Mouse (Mus musculus): ENCODE data around the gene Cntnap1. TPM values are rescaled to one million over a fixed set of nuclear protein-coding genes. Genes with fewer than 3 reads are reported as not detected.

Cntnap1 gene
- polyA plus RNA-seq, 1 experiment from 2014 or later = 1.5 TPM

DNA sequence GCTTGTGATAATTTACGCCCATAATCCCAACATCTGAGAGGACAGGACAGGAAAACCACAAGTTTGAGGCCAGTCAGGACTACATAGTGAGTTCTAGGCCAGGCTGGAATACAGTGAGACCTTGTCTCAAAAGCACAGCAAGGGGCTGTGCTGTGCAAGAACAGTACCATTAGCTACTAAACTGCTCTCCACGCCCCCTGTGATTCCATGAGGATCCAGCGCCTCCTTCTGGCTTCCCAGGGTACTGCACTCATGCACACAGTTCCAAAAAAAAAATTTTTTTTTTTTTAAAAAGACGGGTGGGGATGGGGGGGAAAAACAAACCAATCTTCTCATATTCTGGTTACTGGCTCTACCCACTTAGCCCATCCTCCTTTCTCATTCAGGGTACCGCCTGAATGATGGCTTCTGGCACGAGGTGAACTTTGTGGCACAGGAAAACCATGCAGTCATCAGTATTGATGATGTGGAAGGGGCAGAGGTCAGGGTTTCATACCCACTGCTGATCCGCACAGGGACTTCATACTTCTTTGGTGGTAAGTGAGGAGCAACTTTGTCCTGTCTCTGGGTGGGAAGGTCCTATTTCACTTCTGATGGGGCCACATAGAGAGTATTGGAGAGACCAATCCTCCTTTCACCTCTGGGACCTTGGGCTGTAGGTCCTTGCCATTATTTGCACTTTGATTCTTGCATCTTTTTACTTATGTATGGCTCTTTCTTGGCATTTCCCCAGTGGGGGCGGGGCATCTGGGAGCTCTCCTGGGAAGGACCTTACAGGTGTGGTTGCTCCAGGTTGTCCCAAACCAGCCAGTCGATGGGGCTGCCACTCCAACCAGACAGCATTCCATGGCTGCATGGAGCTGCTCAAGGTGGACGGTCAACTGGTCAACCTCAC lies 10.8 kb downstream of the Cntnap1 start:
- ATAC-seq = no peak
- Histone ChIP-seq H3K9me3 (no peaks in the 10 kb centered on the region), H3K27ac (no peak overlapping the region), H3K4me2 (replicated peaks) (no peak overlapping the region), H3K36me3 (no peaks in the 10 kb centered on the region), H3K4me3 (replicated peaks) (no peak overlapping the region), H3K4me1 (replicated peaks) (peaks cover 29% of the 10 kb centered on the region), H3K27me3 (peaks cover 42% of the 10 kb centered on the region), H3K9ac (replicated peaks) (no peak overlapping the region)
- 42% methylated on average over 10 of the region's 10 CpGs for WGBS

DNA sequence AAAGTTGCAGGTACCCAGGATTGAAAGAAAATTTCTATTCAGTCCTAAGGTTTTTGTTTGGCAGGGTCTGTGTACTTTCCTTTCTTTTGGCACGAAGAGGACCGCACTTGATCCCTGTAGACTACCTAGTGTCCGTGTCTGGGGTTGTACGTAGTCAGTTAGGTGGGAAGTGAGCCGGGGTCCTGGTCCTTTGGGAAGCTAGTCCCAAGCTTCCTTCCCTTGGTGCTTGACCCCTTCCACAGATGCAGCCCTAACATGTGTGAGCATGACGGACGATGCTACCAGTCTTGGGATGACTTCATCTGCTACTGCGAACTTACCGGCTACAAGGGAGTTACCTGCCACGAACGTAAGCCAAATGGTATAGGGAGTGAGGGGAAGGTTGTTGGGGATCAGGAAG lies 11.6 kb downstream of the Cntnap1 start:
- Histone ChIP-seq H3K9me3 (no peaks in the 10 kb centered on the region), H3K27ac (no peak overlapping the region), H3K36me3 (no peaks in the 10 kb centered on the region), H3K9ac (replicated peaks) (no peak overlapping the region), H3K4me2 (replicated peaks) (no peak overlapping the region), H3K4me1 (replicated peaks) (peaks cover 21% of the 10 kb centered on the region), H3K27me3 (peaks cover 34% of the 10 kb centered on the region), H3K4me3 (replicated peaks) (no peak overlapping the region)
- ATAC-seq = no peak
- WGBS = 91% methylated on average over 11 of the region's 11 CpGs

DNA sequence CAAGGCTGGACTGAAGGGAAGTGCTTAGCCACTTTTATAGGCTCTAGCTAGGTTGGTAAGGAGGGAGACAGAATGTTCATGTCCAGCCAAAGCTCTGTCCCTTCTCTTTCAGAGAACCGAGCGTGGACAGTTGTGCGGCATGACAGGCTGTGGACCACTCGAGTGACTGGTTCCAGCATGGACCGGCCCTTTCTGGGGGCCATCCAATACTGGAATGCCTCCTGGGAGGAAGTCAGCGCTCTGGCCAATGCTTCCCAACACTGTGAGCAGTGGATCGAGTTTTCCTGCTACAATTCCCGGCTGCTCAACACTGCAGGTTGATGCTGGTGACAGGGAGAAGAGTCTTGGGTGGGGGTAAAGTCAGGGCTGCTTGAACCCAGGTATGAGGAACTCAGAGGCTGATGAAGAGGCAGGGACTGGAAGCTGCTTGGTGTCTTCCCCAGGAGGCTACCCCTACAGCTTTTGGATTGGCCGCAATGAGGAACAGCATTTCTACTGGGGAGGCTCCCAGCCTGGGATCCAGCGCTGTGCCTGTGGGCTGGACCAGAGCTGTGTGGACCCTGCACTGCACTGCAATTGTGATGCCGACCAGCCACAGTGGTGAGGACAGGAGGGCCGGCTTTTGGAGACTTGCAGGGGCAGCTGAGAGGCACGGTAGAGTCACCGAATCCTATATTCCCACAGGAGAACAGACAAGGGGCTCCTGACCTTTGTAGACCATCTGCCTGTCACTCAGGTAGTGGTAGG lies 12.6 kb downstream of the Cntnap1 start:
- Histone ChIP-seq H3K36me3 (no peaks in the 10 kb centered on the region), H3K4me3 (replicated peaks) (no peak overlapping the region), H3K9me3 (no peaks in the 10 kb centered on the region), H3K9ac (replicated peaks) (peak overlapping the region; percentile 28; the same call in 1 of the 2 replicates), H3K4me1 (replicated peaks) (peaks cover 13% of the 10 kb centered on the region), H3K27me3 (peaks cover 24% of the 10 kb centered on the region), H3K27ac (no peak overlapping the region), H3K4me2 (replicated peaks) (no peak overlapping the region)
- WGBS = 81% methylated on average over 14 of the region's 14 CpGs
- ATAC-seq = no peak

DNA sequence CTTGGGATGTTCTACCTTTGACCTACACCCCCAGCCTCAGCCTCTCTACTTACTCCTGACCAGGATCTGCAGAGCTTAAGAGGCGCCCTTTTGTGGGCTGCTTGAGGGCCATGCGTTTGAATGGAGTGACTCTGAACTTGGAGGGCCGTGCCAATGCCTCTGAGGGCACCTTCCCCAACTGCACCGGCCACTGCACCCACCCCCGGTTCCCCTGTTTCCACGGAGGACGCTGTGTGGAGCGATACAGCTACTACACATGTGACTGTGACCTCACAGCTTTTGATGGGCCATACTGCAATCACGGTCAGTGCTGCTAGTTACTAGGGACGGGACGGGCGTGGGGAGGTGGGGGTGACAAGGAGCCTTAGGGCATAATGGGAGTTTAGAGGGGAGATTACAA lies 14.7 kb downstream of the Cntnap1 start:
- Histone ChIP-seq H3K27me3 (peaks cover 5% of the 10 kb centered on the region; the same call in 1 of the 2 replicates), H3K9ac (replicated peaks) (no peak overlapping the region), H3K4me1 (replicated peaks) (peaks cover 19% of the 10 kb centered on the region), H3K36me3 (no peaks in the 10 kb centered on the region), H3K4me2 (replicated peaks) (no peak overlapping the region), H3K4me3 (replicated peaks) (no peak overlapping the region), H3K27ac (no peak overlapping the region), H3K9me3 (no peaks in the 10 kb centered on the region)
- 90% methylated on average over 12 of the region's 12 CpGs for WGBS
- ATAC-seq = no peak

DNA sequence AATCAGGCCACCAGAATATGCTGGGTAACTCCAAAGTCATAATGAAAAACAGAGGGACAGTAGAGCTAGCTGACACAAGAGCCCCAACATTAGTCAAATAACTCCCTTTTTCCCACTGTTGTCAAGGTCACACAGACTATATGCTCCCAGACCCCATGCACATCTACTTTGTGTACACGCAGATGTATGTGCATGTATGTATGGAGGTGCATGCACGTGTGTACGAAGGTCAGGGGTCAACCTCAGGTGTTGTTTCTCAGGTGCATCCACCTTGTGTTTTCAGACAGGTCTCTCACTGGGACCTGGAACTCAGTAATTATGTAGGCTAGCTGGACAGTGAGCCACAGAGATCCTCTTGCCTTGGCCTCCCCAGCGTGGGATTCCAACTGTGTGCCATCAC lies 15.1 kb downstream of the Cntnap1 start:
- Histone ChIP-seq H3K4me2 (replicated peaks) (no peak overlapping the region), H3K9ac (replicated peaks) (no peak overlapping the region), H3K4me1 (replicated peaks) (peaks cover 24% of the 10 kb centered on the region), H3K9me3 (no peaks in the 10 kb centered on the region), H3K36me3 (no peaks in the 10 kb centered on the region), H3K4me3 (replicated peaks) (no peak overlapping the region), H3K27me3 (peaks cover 5% of the 10 kb centered on the region; the same call in 1 of the 2 replicates), H3K27ac (no peak overlapping the region)
- 93% methylated on average over 4 of the region's 4 CpGs for WGBS
- ATAC-seq = no peak

DNA sequence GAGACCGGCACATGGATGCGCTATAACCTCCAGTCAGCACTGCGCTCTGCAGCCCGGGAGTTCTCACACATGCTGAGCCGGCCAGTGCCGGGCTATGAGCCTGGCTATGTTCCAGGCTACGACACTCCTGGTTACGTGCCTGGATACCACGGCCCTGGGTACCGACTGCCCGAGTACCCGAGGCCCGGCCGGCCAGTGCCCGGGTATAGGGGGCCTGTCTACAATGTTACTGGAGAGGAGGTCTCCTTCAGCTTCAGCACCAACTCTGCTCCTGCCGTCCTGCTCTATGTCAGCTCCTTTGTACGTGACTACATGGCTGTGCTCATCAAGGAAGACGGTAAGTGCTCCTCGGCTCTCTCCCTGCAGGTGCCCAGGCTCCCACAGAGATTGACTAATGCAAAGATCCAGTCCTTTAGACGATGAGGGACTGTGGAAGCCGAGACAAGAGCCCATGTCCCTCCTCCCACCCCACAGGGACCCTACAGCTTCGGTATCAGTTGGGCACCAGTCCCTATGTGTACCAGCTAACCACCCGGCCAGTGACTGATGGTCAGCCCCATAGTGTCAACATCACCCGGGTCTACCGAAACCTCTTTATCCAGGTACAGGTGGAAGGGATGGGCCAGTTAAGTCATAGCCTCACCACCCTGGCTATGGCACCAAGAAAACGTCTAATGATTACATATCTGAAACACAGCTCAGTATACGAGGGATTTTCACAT lies 16.4 kb downstream of the Cntnap1 start:
- no peaks in the 10 kb centered on the region for H3K36me3 ChIP-seq
- ATAC-seq = no peak
- H3K4me1 ChIP-seq (replicated peaks) = peaks cover 36% of the 10 kb centered on the region
- H3K9me3 ChIP-seq = no peaks in the 10 kb centered on the region
- 85% methylated on average over 27 of the region's 27 CpGs for WGBS
- H3K9ac ChIP-seq (replicated peaks) = no peak overlapping the region
- H3K4me3 ChIP-seq (replicated peaks) = no peak overlapping the region
- peaks cover 5% of the 10 kb centered on the region; the same call in 1 of the 2 replicates for H3K27me3 ChIP-seq
- H3K4me2 ChIP-seq (replicated peaks) = no peak overlapping the region
- H3K27ac ChIP-seq = no peak overlapping the region

DNA sequence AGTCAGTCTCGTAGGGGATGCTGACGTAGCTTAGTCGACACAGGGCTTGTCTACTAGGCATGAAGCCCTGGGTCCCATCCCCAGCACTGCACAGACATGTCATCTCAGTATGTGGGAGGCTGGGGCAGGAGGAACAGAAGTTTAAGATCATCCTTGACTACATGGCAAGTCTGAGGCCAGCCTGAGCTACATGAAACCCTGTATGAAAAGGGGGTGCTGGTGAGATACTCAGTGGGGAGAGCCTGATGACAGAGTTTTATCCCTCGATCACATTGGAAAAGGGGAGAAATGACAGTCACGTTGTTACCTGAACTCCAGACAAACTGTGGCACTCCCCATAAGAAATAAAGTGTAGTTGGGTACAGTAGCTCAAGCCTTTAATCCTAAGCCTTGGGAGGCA lies 17.2 kb downstream of the Cntnap1 start:
- no peak overlapping the region for H3K4me2 ChIP-seq (replicated peaks)
- H3K9me3 ChIP-seq = no peaks in the 10 kb centered on the region
- H3K4me1 ChIP-seq (replicated peaks) = peaks cover 37% of the 10 kb centered on the region
- no peak overlapping the region for H3K4me3 ChIP-seq (replicated peaks)
- no peak overlapping the region for H3K9ac ChIP-seq (replicated peaks)
- H3K36me3 ChIP-seq = no peaks in the 10 kb centered on the region; the same call in 1 of the 2 replicates
- no peak overlapping the region for H3K27ac ChIP-seq
- 94% methylated on average over 5 of the region's 5 CpGs for WGBS
- no peak for ATAC-seq
- H3K27me3 ChIP-seq = peaks cover 5% of the 10 kb centered on the region; the same call in 1 of the 2 replicates

DNA sequence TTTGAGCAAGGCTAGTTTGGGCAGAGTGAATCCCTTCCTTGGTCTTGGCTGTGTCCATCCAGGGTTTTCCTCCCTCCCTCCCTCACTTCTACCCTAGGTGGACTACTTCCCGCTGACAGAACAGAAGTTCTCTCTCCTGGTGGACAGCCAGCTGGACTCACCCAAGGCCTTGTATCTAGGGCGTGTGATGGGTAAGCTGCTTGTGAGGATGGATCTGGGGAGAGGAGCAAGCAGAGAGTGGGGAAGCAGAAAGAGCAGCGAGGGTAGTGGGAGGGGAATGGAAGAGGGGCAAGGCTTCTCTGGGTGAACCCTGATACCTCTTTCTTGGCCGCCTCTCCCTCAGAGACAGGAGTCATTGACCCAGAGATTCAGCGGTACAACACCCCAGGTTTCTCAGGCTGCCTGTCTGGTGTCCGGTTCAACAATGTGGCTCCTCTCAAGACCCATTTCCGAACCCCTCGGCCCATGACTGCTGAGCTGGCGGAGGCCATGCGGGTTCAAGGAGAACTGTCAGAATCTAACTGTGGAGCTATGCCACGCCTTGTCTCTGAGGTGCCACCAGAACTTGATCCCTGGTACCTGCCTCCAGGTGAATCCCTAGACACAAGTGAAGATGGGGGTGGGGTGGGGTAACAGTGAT lies 18.0 kb downstream of the Cntnap1 start:
- 86% methylated on average over 11 of the region's 11 CpGs for WGBS
- Histone ChIP-seq H3K4me3 (replicated peaks) (no peak overlapping the region), H3K27me3 (0 out of 2 replicates have a peak, but pooled peaks cover 3% of the 10 kb centered on the region), H3K36me3 (peaks cover 3% of the 10 kb centered on the region; the same call in 1 of the 2 replicates), H3K4me1 (replicated peaks) (peaks cover 35% of the 10 kb centered on the region), H3K4me2 (replicated peaks) (no peak overlapping the region), H3K9ac (replicated peaks) (no peak overlapping the region), H3K27ac (peak overlapping the region; percentile 82; the same call in 1 of the 2 replicates), H3K9me3 (no peaks in the 10 kb centered on the region)
- ATAC-seq = no peak

DNA sequence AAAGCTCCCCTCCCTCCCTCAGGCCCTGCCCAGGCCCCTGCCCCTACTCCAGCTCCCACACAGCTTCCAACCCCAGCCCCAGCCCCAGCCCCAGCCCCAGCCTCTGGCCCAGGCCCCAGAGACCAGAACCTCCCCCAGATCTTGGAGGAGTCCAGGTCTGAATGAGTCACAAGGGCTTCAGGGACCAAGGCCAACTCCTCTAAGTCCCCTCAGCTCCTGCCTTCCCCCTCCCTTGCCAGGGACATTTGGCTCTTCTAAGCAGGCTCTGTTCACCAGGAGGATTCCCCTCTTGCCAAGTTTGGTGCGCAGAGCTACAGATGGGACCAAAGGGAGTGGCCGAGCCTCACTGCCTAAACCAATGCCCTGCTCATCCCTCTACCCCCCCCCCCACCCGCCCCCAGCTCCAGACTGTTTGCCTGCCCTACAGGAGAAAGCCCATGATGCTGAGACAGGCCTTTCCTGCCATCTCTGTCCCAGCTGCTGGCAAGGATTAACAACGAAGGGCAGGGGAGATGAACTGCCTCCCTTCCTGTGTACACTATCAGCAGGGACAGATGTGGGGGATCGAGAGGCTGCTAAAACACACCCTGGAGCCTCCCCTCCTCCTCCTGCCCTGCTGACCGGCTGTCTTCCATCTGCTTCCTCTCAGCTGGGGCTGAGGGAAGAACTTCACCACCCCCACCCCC lies 19.3 kb downstream of the Cntnap1 start:
- peak; percentile 77 for ATAC-seq
- H3K4me1 ChIP-seq (replicated peaks) = peaks cover 31% of the 10 kb centered on the region
- no peak overlapping the region for H3K4me2 ChIP-seq (replicated peaks)
- no peak overlapping the region; the same call in 1 of the 2 replicates for H3K9ac ChIP-seq (replicated peaks)
- 10% methylated on average over 4 of the region's 6 CpGs for WGBS
- no peaks in the 10 kb centered on the region for H3K9me3 ChIP-seq
- H3K27ac ChIP-seq = peak overlapping the region; percentile 82
- H3K36me3 ChIP-seq = peaks cover 10% of the 10 kb centered on the region
- 0 out of 2 replicates have a peak, but pooled peaks cover under 1% of the 10 kb centered on the region for H3K27me3 ChIP-seq
- no peak overlapping the region for H3K4me3 ChIP-seq (replicated peaks)

DNA sequence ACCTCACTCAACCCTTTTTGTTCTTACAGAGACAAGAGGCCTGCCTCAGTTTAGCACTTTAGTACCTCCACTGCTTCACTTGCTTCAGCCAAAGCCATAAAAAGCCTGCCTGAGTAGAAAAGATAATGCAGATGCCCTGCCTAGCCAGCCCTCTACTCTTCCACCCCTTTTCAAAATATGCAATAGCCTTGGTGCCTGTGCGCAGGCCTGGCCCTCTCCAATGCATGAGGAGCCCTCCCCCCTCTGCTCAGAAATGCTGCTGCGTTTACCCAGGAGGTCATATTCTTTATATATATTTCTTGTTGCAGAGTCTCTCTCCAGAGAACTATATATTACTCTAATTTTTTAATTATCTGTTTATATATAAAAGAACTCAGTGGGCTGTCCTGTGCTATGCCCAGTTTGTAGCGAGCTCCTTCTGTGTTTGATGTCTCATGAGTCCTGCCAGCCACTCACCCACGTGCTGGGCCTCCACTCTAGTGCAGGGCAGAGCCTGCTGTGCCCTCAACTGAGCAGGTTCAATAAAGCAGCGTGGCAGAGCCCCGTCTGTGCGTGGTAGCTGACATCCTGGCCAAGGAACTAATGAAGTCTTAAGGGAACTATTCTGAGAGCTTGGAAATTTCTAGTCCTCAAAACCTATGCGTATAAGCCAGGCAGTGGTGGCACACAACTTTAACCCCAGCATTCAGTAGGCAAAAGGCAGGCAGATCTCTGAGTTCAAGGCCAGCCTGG lies 20.0 kb downstream of the Cntnap1 start:
- Histone ChIP-seq H3K4me1 (replicated peaks) (peaks cover 31% of the 10 kb centered on the region), H3K9me3 (no peaks in the 10 kb centered on the region), H3K4me3 (replicated peaks) (no peak overlapping the region), H3K27ac (peak overlapping the region; percentile 82), H3K36me3 (peaks cover 10% of the 10 kb centered on the region), H3K27me3 (no peaks in the 10 kb centered on the region), H3K9ac (replicated peaks) (peak overlapping the region; percentile 2; the same call in 1 of the 2 replicates), H3K4me2 (replicated peaks) (no peak overlapping the region)
- 0 out of 2 replicates have a peak, but pooled peaks have one; percentile 47 for ATAC-seq
- 34% methylated on average over 8 of the region's 8 CpGs for WGBS

All from midbrain, embryonic 13.5 days (tissue).